Mouse (Mus musculus) E14TG2a.4 (cell line): ENCODE measurements around the gene Trio.

Experiments used
- H3K27me3 ChIP-seq: 2 replicates; pipeline ENCODE4 v1.6.1; 2014; ENCODE audit warnings: low read length, control low read depth; ENCODE audit not compliant: insufficient read depth
- H3K36me3 ChIP-seq: 2 replicates; pipeline ENCODE4 v1.6.1; 2014; ENCODE audit warnings: low read length, control low read depth; ENCODE audit not compliant: insufficient read depth
- H3K4me1 ChIP-seq: replicated peaks from 2 replicates; pipeline ENCODE4 v1.6.1; 2014; ENCODE audit warnings: low read depth, low read length, control low read depth
- H3K4me3 ChIP-seq: replicated peaks from 2 replicates; pipeline ENCODE4 v1.5.1; 2014; ENCODE audit warnings: mild to moderate bottlenecking, low read length
- H3K9me3 ChIP-seq: 2 replicates; pipeline ENCODE4 v1.6.1; 2014; ENCODE audit warnings: low read length, control low read depth
- CTCF ChIP-seq: conservative IDR thresholded peaks from 2 replicates; pipeline ENCODE4 v1.5.1; 2014; ENCODE audit warnings: low read length
- NANOG ChIP-seq: IDR thresholded peaks from 2 replicates; pipeline ENCODE4 v1.6.1; 2014; ENCODE audit warnings: borderline replicate concordance, low read length, mixed read lengths
- POU5F1 ChIP-seq: IDR thresholded peaks from 2 replicates; pipeline ENCODE4 v1.6.1; 2014; ENCODE audit warnings: low read length, borderline replicate concordance

Trio gene

GRCm38 (mm10) chr15:27752677-27753342 is 272.8 kb downstream of the Trio start:
- H3K9me3 ChIP-seq: no peaks in the 10 kb centered on the region
- no peaks in the 10 kb centered on the region for H3K36me3 ChIP-seq
- peaks cover 8% of the 10 kb centered on the region; the same call in 1 of the 2 replicates for H3K4me1 ChIP-seq
- H3K4me3 ChIP-seq: no peak overlapping the region
- peaks cover 4% of the 10 kb centered on the region; the same call in 1 of the 2 replicates for H3K27me3 ChIP-seq
- TF ChIP-seq NANOG (no peak), POU5F1 (no peak)

DNA sequence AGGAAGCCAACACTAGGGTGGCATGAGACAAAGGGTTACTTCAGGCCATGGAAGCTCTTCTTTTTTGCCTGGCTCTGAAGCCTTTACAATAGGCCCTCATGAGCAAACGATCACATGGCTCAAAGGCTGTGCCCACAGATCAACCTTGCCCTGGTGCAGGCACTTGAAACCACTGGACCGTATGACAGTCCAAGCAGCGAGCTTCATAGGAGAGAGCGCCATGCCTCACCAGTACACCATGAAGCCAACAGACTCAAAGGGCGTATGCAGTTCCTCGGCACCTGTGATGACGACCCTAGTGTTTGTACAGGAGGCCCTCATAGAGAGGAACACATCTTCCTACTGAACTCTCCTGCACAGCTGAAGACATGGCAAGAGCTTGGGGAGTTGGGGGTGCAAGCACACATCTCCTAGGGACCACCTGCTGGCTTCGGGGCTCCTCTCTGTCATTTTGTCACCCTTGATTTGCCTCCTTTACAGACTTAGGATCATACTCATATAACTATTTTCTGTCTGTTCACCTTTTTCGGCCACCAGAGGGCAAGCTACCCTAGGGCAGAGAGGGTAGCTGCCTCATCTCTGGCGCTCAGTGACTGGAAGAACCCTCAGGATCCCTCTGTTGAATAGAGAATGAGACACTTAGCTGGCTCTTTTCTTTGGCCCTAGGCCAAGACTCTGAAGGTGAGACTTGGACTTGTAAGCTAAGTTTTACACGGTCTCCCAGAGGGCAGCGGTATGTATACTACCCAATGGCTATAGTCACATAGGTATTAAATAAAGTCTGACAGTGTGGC is 273.8 kb downstream of the Trio start:
- TF ChIP-seq POU5F1 (no peak), NANOG (no peak), CTCF (peak; percentile 36; the same call in 1 of the 2 replicates)
- Histone ChIP-seq H3K27me3 (peaks cover 4% of the 10 kb centered on the region; the same call in 1 of the 2 replicates), H3K4me3 (no peak overlapping the region), H3K9me3 (no peaks in the 10 kb centered on the region), H3K4me1 (peaks cover 10% of the 10 kb centered on the region; the same call in 1 of the 2 replicates), H3K36me3 (no peaks in the 10 kb centered on the region)

DNA sequence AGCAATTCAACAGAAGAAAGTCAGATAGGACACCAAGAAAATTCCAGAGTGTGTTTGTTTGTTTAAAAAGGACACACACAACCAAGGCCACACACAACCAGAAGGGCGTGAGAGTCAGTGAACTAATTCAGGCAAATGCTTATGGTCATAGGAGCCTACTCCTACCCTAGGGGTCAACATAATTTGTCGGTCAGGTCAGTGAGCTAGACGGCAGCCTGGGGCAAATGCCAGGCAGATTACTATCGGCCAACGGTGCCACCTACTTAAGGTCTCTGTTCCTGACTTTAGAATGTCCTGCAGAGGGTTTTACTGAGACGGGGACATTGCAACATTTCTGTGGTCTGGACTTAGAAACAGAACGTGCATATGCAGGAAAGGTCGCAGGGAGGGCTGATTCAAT is 276.9 kb downstream of the Trio start:
- H3K36me3 ChIP-seq: no peaks in the 10 kb centered on the region
- H3K27me3 ChIP-seq: peaks cover 4% of the 10 kb centered on the region; the same call in 1 of the 2 replicates
- TF ChIP-seq CTCF (no peak), POU5F1 (no peak), NANOG (no peak)
- no peaks in the 10 kb centered on the region for H3K9me3 ChIP-seq
- H3K4me1 ChIP-seq: peaks cover 10% of the 10 kb centered on the region; the same call in 1 of the 2 replicates
- H3K4me3 ChIP-seq: no peak overlapping the region

DNA sequence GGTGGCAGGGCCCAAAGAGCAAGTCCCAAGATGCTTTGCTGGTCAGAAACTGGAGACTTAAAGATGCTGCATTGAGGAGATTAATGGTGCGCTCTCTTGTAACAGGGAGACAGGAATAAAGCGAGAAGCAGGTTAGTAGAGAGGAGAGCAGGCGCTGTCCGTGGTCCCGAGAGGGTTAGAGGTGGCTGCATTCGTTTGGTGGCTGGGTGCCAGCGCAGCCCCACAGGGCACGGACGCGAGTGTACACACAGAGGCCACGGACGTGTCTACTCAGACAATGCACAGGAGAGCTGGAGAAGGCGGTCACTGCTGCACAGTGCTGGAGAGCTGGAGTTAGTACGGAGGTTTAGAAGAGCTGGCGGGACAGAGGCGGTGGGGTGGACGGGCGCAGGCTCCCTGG is 278.1 kb downstream of the Trio start:
- Histone ChIP-seq H3K36me3 (no peaks in the 10 kb centered on the region), H3K4me3 (peak overlapping the region; percentile 78), H3K27me3 (no peaks in the 10 kb centered on the region; the same call in 1 of the 2 replicates)

GRCm38 (mm10) chr15:27744995-27745394 is 280.7 kb downstream of the Trio start:
- no peaks in the 10 kb centered on the region for H3K9me3 ChIP-seq
- no peak overlapping the region for H3K4me3 ChIP-seq
- TF ChIP-seq POU5F1 (no peak), CTCF (no peak), NANOG (no peak)
- peaks cover 10% of the 10 kb centered on the region; the same call in 1 of the 2 replicates for H3K4me1 ChIP-seq
- no peaks in the 10 kb centered on the region for H3K36me3 ChIP-seq
- no peaks in the 10 kb centered on the region; the same call in 1 of the 2 replicates for H3K27me3 ChIP-seq

More for the DNA sequence above, 278.1 kb downstream of the Trio start:
- no peak for TF ChIP-seq CTCF
- TF ChIP-seq POU5F1: no peak
- no peak for TF ChIP-seq NANOG
- H3K4me1 ChIP-seq: peaks cover 10% of the 10 kb centered on the region; the same call in 1 of the 2 replicates
- no peaks in the 10 kb centered on the region for H3K9me3 ChIP-seq

DNA sequence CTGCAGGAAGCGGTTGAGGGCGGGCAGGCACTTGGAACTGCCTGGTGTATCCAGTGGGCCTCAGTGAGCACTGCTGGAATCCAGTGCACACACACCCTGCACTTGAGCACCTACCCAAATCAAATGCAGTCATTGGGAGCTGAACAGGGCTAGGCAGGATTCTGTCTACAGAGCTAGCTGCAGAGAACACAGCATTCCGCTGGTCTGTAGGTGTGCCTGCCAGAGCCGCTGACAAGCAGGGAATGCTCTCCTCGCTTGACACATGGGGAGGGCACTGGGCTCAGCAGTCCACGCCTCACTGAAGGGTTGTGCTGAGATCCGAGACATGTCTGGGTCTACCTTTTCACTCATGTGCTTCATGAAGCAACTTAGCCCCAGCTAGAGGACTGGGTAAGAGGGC is 285.6 kb downstream of the Trio start:
- H3K4me3 ChIP-seq: no peak overlapping the region
- peaks cover 4% of the 10 kb centered on the region for H3K4me1 ChIP-seq
- H3K36me3 ChIP-seq: no peaks in the 10 kb centered on the region; the same call in 1 of the 2 replicates
- TF ChIP-seq NANOG (no peak), CTCF (no peak), POU5F1 (no peak)
- no peaks in the 10 kb centered on the region for H3K27me3 ChIP-seq
- no peaks in the 10 kb centered on the region for H3K9me3 ChIP-seq

DNA sequence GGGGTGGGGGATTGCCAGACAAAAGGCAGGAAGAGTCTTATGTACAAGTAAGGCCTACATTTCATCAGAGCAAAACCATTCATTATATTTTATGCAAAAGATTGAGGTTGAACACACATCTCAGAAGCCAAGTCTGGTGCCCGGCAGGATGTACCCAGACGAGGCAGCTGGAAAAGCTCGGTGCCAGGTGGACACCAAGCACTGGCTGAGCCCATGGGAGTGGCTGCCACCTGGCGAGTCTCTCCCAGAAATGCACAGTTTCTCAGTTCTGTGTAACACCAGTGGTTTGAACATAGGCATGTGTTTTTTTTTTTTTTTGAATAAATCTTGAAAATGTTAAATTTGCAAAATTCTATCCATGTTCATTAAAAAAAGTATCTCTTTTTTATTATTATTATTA is 293.8 kb downstream of the Trio start:
- no peaks in the 10 kb centered on the region; the same call in 1 of the 2 replicates for H3K4me1 ChIP-seq
- no peak for TF ChIP-seq POU5F1
- TF ChIP-seq CTCF: no peak
- no peak for TF ChIP-seq NANOG
- H3K27me3 ChIP-seq: no peaks in the 10 kb centered on the region
- H3K36me3 ChIP-seq: no peaks in the 10 kb centered on the region; the same call in 1 of the 2 replicates
- H3K9me3 ChIP-seq: 0 out of 2 replicates have a peak, but pooled peaks cover 8% of the 10 kb centered on the region
- H3K4me3 ChIP-seq: no peak overlapping the region

DNA sequence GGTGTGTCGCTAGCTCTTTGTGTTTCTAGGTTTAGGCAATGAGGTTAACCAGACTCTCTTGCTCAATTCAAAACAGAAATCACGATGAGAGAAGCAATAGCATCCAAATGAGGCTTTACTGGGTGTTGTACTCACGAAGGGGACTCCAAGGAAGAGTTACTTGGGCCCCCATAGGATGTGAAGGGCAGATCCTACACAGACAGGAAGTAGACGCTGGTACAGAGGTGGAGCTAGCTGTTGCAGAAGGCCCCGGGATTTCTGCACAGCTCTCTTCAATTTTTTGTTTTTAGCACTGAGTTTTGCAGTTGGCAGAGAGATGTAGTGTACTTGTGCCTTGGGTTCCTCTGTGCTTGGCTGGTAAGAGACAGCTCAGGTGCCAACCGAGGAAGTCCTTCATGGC is 299.4 kb downstream of the Trio start:
- no peak for TF ChIP-seq CTCF
- no peak for TF ChIP-seq POU5F1
- no peak for TF ChIP-seq NANOG
- H3K4me1 ChIP-seq: peaks cover 12% of the 10 kb centered on the region
- H3K27me3 ChIP-seq: no peaks in the 10 kb centered on the region
- no peaks in the 10 kb centered on the region for H3K36me3 ChIP-seq
- H3K9me3 ChIP-seq: 0 out of 2 replicates have a peak, but pooled peaks cover 5% of the 10 kb centered on the region
- no peak overlapping the region for H3K4me3 ChIP-seq
